Mouse (Mus musculus) T-cell, adult 66 days (primary cell): Measurements from ENCODE around the gene Prdx6b. TPM values are rescaled to one million over a fixed set of nuclear protein-coding genes. Genes with fewer than 3 reads are reported as not detected.

Experiments
- total RNA-seq, 2 experiments: library from RNA; stranded (reverse); gene quantifications; 3 replicates in 1 of 2; 4 replicates in 1 of 2; pipeline ENCODE4 v1.2.4; 2023

Prdx6b gene
- not detected for total RNA-seq

DNA sequence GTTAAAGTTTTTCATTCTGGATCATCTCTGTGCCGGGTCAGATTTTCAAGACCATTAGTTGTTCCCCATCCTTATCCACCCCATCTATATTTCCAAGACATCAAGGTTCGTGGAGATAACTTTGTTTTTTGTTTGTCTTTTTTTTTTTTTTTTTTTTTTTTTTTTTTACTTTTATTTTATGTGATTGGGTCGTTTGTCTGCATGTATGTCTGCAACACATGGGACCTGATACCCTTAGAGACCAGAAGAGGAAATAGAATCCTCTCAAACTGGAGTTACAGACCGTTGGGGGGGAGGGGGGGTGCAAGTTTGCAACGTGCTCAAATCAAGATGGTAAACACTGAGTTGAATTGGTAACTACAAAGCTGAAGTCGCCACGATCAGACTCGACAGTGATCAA, at the start of gene Prdx6b:
Gene Prdx6b, plus strand, starts transcription at position 301 of the 400 bp plus-strand sequence.

DNA sequence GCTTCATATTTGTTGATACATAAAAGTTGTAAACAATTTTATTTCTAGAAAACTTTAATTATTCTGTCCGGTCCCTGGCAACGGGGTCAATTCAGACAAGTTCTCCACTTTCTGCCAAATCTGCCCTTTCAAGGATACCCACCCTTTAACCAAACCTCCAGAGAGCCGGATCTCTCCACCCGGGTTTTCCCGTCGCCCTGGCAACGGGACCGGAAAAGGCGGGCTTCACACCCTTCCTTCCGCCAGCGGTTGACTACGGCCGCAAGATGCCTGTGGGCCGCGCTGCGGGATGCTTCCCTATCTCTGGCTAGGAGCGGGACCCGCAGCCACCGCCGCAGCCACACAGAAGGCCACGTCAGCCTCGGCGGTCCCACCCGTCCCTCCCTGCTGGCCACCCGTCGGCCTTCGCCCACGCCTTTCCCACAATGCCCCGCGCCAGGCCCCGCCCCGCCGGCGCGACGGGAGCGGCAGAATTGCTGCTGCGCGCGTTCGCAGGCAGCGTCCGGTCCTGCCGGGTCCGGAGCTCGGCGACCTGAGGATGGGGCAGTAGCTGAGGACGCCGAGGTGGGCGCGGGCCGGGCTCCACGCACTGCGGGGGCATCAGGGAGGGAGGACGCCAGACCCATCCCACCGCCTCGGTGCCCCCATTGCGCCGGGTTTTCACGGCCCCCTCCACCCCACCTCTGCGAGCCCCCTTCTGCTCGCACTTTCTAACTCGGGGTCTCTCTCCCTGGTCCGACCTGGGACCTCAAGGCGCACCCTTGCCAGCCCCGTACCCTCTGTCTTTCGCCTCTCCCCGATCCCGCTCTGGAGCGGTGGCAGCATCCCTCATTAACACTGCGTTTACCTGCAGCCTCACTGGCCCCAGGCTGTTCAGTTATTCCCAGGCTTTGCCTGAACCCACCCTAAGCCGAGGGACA, 23.2 kb downstream of the Prdx6b start, which contains the start of gene Dnajc10:
Gene Dnajc10, plus strand, starts transcription at position 225 of the 920 bp plus-strand sequence.

Other genes with a start within 250 kb of the Prdx6b start
- gene Pde1a, start 163.0 kb upstream of the Prdx6b start, total RNA-seq = not detected
- 10 to 100 TPM; 38.2 to 41.3 TPM for gene Dnajc10, start 23.0 kb downstream of the Prdx6b start, total RNA-seq
- gene Frzb, start 155.2 kb downstream of the Prdx6b start, total RNA-seq = not detected